Mouse (Mus musculus): ENCODE measurements at regions not wholly inside any gene's neighbourhood (a gene's known extent, or its start where the extent isn't known, plus 50 kb on each side); places are given as distances from the start of the nearest gene placed in this dataset.
A peak's percentile ranks its signal among the peaks of the same experiment; 100 is the strongest.
"Not testable (repeated sequence)": the region's sequence is repeated elsewhere in the genome, so short reads cannot be mapped to it uniquely, and the experiment has no call there.

- DNase-seq, result no peak
These were observed 59.5 kb downstream of the Tex35 start for GRCm38 (mm10) chr1:157048996-157049395.

DNA sequence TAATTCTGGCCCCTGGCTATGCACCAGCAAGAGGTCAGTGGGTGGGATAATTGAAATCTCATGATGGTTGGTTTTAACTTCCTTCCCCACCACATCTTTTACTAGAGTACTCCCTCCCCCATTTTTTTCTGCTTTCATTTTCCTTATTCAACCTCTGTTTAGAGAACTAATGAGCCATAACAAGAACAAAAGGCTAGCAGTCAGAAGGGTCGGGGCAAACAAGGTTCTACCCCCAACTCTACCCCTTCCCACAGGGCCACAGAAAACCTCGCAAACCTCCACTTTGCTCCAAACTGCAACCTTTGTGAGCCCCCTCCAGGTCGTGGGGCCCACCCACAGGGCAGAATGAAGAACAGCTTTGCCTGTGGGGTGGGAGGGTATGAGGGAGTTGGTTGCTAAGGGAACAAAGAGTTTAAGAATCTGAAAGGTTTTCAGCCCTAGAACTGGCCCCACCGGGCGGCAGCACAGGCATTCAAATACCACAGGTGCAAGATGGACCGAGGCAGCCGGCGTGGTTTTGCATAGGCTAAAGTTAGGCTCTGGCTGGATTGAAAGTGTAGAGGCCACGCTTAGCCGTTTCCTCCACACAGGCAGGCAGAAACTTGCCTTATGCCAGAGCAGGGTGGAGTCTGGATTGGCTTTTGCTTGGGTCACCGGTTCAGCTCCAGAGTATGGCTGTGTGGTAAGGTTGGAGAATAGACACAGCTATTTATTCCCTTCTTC, 60.1 kb downstream of the Tex35 start:
- peak in 1 of 2 experiments; percentile 38 for DNase-seq

- DNase-seq, result peak; percentile 51 to 69
These were observed 60.7 kb downstream of the Tex35 start for GRCm38 (mm10) chr1:157047751-157048200.

DNA sequence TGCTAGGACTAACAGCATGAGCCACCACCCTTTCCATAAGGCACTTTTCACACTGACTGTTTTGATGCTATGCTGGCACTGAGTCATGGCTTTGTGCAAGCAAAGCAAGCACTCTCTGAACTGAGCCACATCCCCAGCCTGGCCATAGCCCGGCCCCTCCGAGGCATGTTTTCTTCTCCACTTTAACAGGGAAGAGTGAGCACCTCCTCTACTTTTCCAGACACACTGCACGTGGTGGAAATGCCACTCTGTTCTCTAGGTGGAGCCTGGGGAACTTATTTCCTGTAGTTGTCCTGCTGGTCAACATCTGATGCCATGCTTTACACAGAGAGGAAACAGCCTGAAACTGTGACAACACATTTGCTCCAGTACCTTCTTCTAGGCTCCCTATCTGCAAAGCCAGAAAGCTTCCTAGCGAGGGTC, 61.7 kb downstream of the Tex35 start:
- no peak for DNase-seq

GRCm38 (mm10) chr1:157039836-157040196, 68.7 kb downstream of the Tex35 start:
- no peak for DNase-seq

GRCm38 (mm10) chr1:157039016-157039835, 69.3 kb downstream of the Tex35 start:
- DNase-seq, result peak; percentile 65 to 82

- DNase-seq, result no peak
These were observed 70.1 kb downstream of the Tex35 start for GRCm38 (mm10) chr1:157038111-157039008.

DNA sequence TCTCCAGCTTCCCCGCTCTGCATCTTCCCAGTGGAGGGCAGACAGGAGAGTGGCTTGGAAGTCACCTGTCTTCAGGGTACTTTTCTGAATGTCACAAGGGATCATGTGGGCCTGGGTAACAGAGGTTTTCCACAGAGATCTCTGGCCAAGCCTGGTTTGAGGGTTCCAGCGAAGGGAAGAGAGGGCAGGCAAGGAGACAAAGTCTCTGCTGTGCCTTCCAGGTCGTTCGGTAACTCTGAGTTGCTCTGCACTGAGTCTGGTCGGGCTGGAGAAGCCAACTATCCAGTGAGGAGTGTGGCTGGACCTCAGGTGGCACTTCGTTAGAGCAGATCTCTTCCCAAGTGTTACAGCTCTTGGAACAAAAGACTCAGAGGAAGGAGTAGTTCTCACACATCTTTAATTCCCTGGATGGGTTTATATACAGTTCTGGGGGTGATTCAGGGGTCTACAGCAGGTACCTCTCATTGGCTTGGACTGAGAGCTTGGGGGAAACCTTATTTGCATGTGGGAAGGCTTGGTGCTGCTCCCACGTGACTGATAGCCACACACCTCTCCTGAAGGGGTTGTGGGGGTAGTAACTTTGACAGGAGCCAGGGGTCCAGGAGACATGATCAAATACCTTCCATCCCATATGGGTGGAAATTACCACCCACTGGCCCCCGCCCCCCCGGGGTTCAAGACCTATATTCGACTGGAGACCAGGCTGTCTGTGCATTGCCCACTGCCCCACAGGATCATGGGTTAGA, 71.1 kb downstream of the Tex35 start:
- DNase-seq, result no peak

GRCm38 (mm10) chr1:157036779-157037178, 71.7 kb downstream of the Tex35 start:
- peak in 1 of 2 experiments; percentile 59 for DNase-seq

DNA sequence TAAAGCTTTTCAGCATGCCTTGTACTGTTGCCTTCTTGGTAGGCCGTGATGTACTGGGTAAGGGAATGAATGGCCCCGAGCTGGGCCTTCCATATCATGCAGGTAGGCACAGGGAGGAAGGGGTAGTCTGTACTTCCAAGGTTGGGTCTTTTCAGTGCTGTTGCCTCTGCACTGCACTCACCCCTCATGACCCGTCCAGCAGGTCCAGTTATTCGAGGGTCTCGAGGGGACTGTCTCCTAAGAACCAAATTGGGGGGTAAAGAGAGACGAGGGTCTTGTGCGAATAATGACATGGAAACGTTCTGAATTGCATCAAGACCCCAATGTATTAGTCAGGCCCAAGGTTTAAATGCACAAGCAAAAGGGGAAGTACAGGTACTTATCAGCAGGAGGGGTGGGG, 73.3 kb downstream of the Tex35 start:
- DNase-seq, result not testable (repeated sequence)

GRCm38 (mm10) chr1:157028682-157029081, 79.8 kb downstream of the Tex35 start:
- DNase-seq, result no peak

GRCm38 (mm10) chr1:157027681-157028080, 80.8 kb downstream of the Tex35 start:
- DNase-seq, result no peak

DNA sequence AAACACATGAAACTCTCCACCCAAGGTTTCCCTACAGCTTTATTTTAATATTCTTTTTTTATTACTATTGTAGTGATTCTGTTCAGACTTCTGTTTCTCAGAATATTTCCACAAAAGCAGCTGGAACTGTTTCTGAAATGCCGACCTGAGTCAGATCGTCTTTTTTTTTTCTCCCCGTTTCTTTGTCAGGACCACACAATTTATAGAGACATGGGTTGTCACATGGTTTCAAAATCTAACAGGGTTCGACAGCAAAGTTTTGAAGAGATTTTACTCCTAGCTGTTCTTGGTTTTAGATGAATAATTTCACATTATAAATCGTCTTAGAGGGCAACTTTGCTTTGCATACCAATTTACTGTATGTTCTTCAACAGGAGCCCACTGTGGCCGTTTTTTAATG, 84.0 kb upstream of the Ralgps2 start:
- no peak for DNase-seq

DNA sequence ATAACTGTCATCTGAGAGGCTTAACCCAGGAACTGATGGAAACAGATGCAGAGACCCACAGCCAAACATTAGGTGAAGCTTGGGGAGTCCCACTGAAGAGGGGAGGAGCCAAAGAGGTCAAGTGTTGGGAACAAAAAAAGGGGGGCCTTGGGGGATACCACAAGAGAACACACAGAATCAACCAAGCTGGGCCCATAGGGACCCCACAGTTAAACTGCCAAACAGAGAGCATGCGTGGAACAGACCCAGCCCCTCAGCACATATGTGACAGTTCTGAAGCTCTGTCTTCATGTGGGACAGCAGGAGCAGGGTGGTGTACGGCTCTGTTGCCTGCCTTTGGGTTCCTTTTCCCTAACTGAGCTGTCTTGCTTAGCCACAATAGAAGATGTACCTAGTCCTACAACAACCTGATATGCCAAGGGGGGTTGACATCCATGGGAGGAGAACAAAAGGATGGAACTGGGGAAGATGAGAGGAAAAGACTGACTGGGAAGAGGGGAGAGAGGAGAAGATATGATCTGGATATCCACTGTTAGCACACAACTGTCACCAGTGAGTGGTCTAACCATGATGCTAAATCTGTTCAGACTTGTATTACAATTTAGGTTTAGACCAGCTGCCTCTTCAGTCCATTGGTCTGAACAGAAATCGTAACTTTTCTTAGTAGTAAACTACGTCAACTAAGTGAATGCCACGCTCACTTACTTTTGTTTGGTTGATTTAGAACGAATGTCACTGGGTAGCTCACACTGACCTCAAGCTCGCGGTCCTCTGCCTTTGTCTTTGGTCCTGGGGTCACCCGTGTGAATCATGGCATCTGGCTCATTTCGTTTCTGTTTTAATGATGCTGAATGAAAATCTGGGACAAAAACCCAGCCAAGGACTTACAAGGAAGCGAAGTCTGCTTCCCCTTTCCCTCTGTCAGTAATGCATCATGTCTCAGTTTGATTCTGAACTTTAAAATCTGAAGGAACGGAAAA, 83.3 kb upstream of the Ralgps2 start:
- no peak for DNase-seq

DNA sequence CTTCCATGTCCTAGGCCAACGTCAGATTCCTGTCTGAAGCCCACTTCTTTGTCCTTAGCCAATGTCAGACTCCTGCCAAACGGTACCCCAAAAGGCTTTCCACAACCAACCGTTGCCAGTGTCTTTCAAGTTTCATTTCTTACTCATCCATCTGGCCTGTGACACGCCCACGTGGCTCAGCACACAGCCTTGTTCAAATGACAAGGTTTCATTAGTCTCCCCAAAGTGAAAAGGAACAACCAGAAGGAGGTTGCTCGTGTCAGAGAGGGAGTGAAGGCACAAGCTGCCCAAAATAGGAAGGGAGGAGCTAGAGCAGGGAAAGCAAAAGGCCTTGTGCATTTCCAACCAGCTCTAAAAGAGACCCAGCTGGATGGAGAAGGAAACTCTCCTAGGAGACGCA, 80.5 kb upstream of the Ralgps2 start:
- no peak for DNase-seq

DNA sequence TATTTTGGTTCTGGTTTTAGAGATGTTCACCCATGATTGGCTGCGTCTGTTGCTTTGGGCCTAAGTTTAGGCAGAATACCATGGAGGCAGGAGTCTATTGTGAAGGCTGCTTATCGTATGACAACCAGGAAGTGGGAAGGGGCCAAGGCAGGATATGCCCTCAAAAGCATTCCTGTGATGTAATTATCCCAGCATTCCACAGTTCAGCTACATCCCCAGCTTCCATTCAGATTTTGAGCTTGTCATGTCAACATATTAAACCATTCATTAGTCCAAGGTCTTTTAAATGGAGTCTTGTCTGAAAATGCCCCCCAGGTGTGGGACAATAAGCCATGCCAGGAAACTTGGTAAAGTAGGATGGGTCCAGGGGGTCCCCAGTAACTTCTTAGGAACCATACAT, 79.3 kb upstream of the Ralgps2 start:
- no peak for DNase-seq

- DNase-seq, result no peak
These were observed 78.0 kb upstream of the Ralgps2 start for GRCm38 (mm10) chr1:157017198-157017994.

- no peak for DNase-seq
These were observed 77.2 kb upstream of the Ralgps2 start for GRCm38 (mm10) chr1:157016625-157017024.

- DNase-seq, result no peak
These were observed 75.4 kb upstream of the Ralgps2 start for GRCm38 (mm10) chr1:157014532-157015497.
